ENCODE assay signal across 25 mouse cellular contexts in genomic region chr7:67634210-67634609, GRCm38 (mm10). TPM values are rescaled to one million over a fixed set of nuclear protein-coding genes. Genes with fewer than 3 reads are reported as not detected.
DNase-seq lines count a peak whose midpoint lies in the region; ATAC-seq and TF ChIP-seq lines count a peak whose summit lies in the region.
"Had no signal": no experiment of that assay in that cellular context is flagged by ENCODE, and none has a peak within 500 bp of the region (broad histone marks: within the 10 kb centered on the region; RNA-seq: fewer than 3 reads in every experiment).

No protein-coding gene starts in this region.

- no peak overlapping the region for H3K27ac ChIP-seq in heart, embryonic 12.5 days (ENCODE audit: poor library complexity, severe bottlenecking)
- H3K27ac ChIP-seq in liver, postnatal 0 days (ENCODE audit: low read depth): no peak overlapping the region
- H3K27ac ChIP-seq in liver, embryonic 12.5 days: no peak overlapping the region
- H3K27ac ChIP-seq: embryonic facial prominence, embryonic 12.5 days; embryonic facial prominence, embryonic 15.5 days; gastrocnemius, adult 2 months; heart, embryonic 13.5 days; hindbrain, embryonic 14.5 days had no signal

- no peaks in the 10 kb centered on the region for H3K27me3 ChIP-seq in heart, embryonic 12.5 days (replicated peaks)
- H3K27me3 ChIP-seq in liver, postnatal 0 days (ENCODE audit: insufficient read depth, low read length): no peaks in the 10 kb centered on the region
- H3K27me3 ChIP-seq in liver, embryonic 12.5 days (replicated peaks): no peaks in the 10 kb centered on the region
- H3K27me3 ChIP-seq: embryonic facial prominence, embryonic 12.5 days; embryonic facial prominence, embryonic 15.5 days; heart, embryonic 13.5 days; Patski had no signal

- peaks cover 17% of the 10 kb centered on the region for H3K4me1 ChIP-seq in heart, embryonic 12.5 days (replicated peaks)
- peaks cover 3% of the 10 kb centered on the region; the same call in 1 of the 2 replicates for H3K4me1 ChIP-seq in liver, postnatal 0 days (ENCODE audit: insufficient read depth)
- 0 out of 2 replicates have a peak, but pooled peaks cover 3% of the 10 kb centered on the region for H3K4me1 ChIP-seq in liver, embryonic 12.5 days

- WGBS in heart, embryonic 12.5 days: 84% methylated on average over 3 of the region's 3 CpGs
- WGBS in liver, postnatal 0 days (ENCODE audit: insufficient replicate concordance): 81% methylated on average over 3 of the region's 3 CpGs
- WGBS in liver, embryonic 12.5 days (ENCODE audit: insufficient replicate concordance): 82% methylated on average over 3 of the region's 3 CpGs

- H3K4me3 ChIP-seq in heart, embryonic 12.5 days: no peak overlapping the region
- no peak overlapping the region for H3K4me3 ChIP-seq in liver, postnatal 0 days (ENCODE audit: low read depth, low read length)
- no peak overlapping the region for H3K4me3 ChIP-seq in liver, embryonic 12.5 days
- H3K4me3 ChIP-seq: embryonic facial prominence, embryonic 12.5 days; embryonic facial prominence, embryonic 15.5 days; gastrocnemius, adult 2 months; heart, embryonic 13.5 days had no signal

- no peak overlapping the region for H3K4me2 ChIP-seq in heart, embryonic 12.5 days
- no peak overlapping the region for H3K4me2 ChIP-seq in liver, postnatal 0 days (ENCODE audit: low read depth, low read length)
- H3K4me2 ChIP-seq in liver, embryonic 12.5 days: no peak overlapping the region
- H3K4me2 ChIP-seq: embryonic facial prominence, embryonic 12.5 days; embryonic facial prominence, embryonic 15.5 days; heart, embryonic 13.5 days; hindbrain, embryonic 14.5 days had no signal

- peaks cover 5% of the 10 kb centered on the region; the same call in 1 of the 2 replicates for H3K36me3 ChIP-seq in heart, embryonic 12.5 days
- no peaks in the 10 kb centered on the region for H3K36me3 ChIP-seq in liver, postnatal 0 days (replicated peaks; ENCODE audit: insufficient read depth, low read length)
- no peaks in the 10 kb centered on the region; the same call in 1 of the 2 replicates for H3K36me3 ChIP-seq in liver, embryonic 12.5 days
- H3K36me3 ChIP-seq: embryonic facial prominence, embryonic 12.5 days had no signal

- no peak for ATAC-seq in heart, embryonic 12.5 days (ENCODE audit: insufficient number of reproducible peaks, low FRiP score)
- ATAC-seq in liver, postnatal 0 days: peak; percentile 77
- ATAC-seq in liver, embryonic 12.5 days: no peak
- ATAC-seq: forebrain, embryonic 14.5 days; forebrain, postnatal 0 days; Patski had no signal

- DNase-seq in heart, adult 11 months: peak; percentile 35
- DNase-seq in kidney, adult 18-20 months: peak; percentile 24
- no peak for DNase-seq in kidney, postnatal 10 days
- peak; percentile 81 for DNase-seq in kidney, adult 9 months
- no peak for DNase-seq in kidney, postnatal 4 days
- DNase-seq in liver, postnatal 0 days: no peak
- DNase-seq: adrenal gland, postnatal 10 days; adrenal gland, postnatal 36 days; cerebellum, adult 18-20 months; cerebellum, adult 9-10 months; cerebellum, postnatal 14 days; forebrain, postnatal 0 days; gastrocnemius, adult 2 months; gastrocnemius, postnatal 14 days; heart, adult 18-20 months; heart, postnatal 14 days; heart, postnatal 4 days had no signal

- TF ChIP-seq CTCF in liver, postnatal 0 days (IDR thresholded peaks at IDR 0.05; ENCODE audit: low read depth): no peak

- no peak overlapping the region for H3K9ac ChIP-seq in heart, embryonic 12.5 days
- no peak overlapping the region for H3K9ac ChIP-seq in liver, postnatal 0 days (replicated peaks)
- H3K9ac ChIP-seq in liver, embryonic 12.5 days: no peak overlapping the region
- H3K9ac ChIP-seq: embryonic facial prominence, embryonic 12.5 days; embryonic facial prominence, embryonic 15.5 days; forebrain, postnatal 0 days; heart, embryonic 13.5 days; hindbrain, embryonic 14.5 days had no signal

- no peak for TF ChIP-seq EP300 in liver, postnatal 0 days (IDR thresholded peaks at IDR 0.05; ENCODE audit: low read depth)

- H3K9me3 ChIP-seq in heart, embryonic 12.5 days (replicated peaks): no peaks in the 10 kb centered on the region
- H3K9me3 ChIP-seq in liver, postnatal 0 days (ENCODE audit: low read length): no peaks in the 10 kb centered on the region
- H3K9me3 ChIP-seq in liver, embryonic 12.5 days (replicated peaks): no peaks in the 10 kb centered on the region
- H3K9me3 ChIP-seq: embryonic facial prominence, embryonic 12.5 days; embryonic facial prominence, embryonic 15.5 days; heart, embryonic 13.5 days had no signal

RNA-seq across cellular contexts. Expression of gene Lrrc28, which starts 10.9 kb away (rescaled TPM):
- 10.3 and 14.9 TPM in 2 replicates for polyA plus RNA-seq in heart, embryonic 12.5 days (2016; fragmentation: Nextera tagmentation; extraction: Ambion mirVana)
- polyA plus RNA-seq in liver, postnatal 0 days (2015; fragmentation: Nextera tagmentation; extraction: Ambion mirVana): 10.6 and 12.6 TPM in 2 replicates
- 10.3 and 11.7 TPM in 2 replicates for polyA plus RNA-seq in liver, embryonic 12.5 days (2016; fragmentation: Nextera tagmentation; extraction: Ambion mirVana)

RNA-seq across cellular contexts. Expression of gene Ttc23, which starts 13.0 kb away (rescaled TPM):
- polyA plus RNA-seq in heart, embryonic 12.5 days (2016; fragmentation: Nextera tagmentation; extraction: Ambion mirVana): 19.2 and 20.6 TPM in 2 replicates
- polyA plus RNA-seq in liver, postnatal 0 days (2015; fragmentation: Nextera tagmentation; extraction: Ambion mirVana): 8.4 and 9.0 TPM in 2 replicates
- 4.3 and 5.4 TPM in 2 replicates for polyA plus RNA-seq in liver, embryonic 12.5 days (2016; fragmentation: Nextera tagmentation; extraction: Ambion mirVana)

Comparison
In these comparisons a context has a peak if more than half of its experiments do, and no peak if none do; other contexts are left out.
1. DNase-seq: peak in heart, adult 11 months (single experiment), kidney, adult 18-20 months (single experiment) and kidney, adult 9 months (single experiment); none in kidney, postnatal 10 days (single experiment), kidney, postnatal 4 days (0 of 2) and liver, postnatal 0 days (single experiment).